In genomic region chr6:135087721-135088451, GRCm38 (mm10) we compare ENCODE assay signal across 8 mouse cellular contexts. TPM values are rescaled to one million over a fixed set of nuclear protein-coding genes. Genes with fewer than 3 reads are reported as not detected.
DNase-seq lines count a peak whose midpoint lies in the region; ATAC-seq lines count a peak whose summit lies in the region.

No protein-coding gene starts in this region.

- ATAC-seq in inflammation-experienced regulatory T-cells, adult 6 months = peak; percentile 72

- intact Hi-C loops in gastrocnemius, postnatal 14 days (cut with DNase I; ENCODE audit: low total_unique reads) = loop anchor here (2.0 to 10.0 kb wide), 2 partner anchors 57 to 297 kb away; no protein-coding TSS in a partner anchor
- intact Hi-C loops in left cerebral cortex, postnatal 14 days (cut with DNase I) = loop anchor here (1.0 to 10.0 kb wide), 3 partner anchors 56 to 284 kb away; no protein-coding TSS in a partner anchor

- DNase-seq in adipocyte (ENCODE audit: low spot score) = peak; percentile 80
- DNase-seq in embryo, embryonic 10 days (ENCODE audit: low spot score) = peak; percentile 84
- peak; percentile 75 for DNase-seq in gastrocnemius, postnatal 14 days
- peak; percentile 86 to 90 for DNase-seq in left cerebral cortex, postnatal 14 days (ENCODE audit: low spot score in 2 of 2)
- DNase-seq in mesoderm, embryonic 11.5 days (ENCODE audit: low read depth, low spot score) = peak; percentile 90
- peak; percentile 53 to 56 for DNase-seq in right cerebral cortex, postnatal 36 days (ENCODE audit: low spot score in 2 of 2)
- peak; percentile 71 to 86 for DNase-seq in urinary bladder, postnatal 4 days (ENCODE audit: low spot score in 2 of 2)

RNA-seq across cellular contexts. Expression of gene Gprc5a, which starts 22.4 kb away (rescaled TPM):
- total RNA-seq in gastrocnemius, postnatal 14 days (2021) = under 1 TPM; 0.41 to 0.66 TPM
- polyA plus RNA-seq in inflammation-experienced regulatory T-cells, adult 6 months (2017; shearing (Covaris generic)) = under 1 TPM; 0.28 to 0.73 (median 0.59) TPM
- under 1 TPM; 0.21 to 0.44 TPM for total RNA-seq in left cerebral cortex, postnatal 14 days (2021)

RNA-seq across cellular contexts. Expression of gene Gprc5d, which starts 30.2 kb away (rescaled TPM):
- not detected for total RNA-seq in gastrocnemius, postnatal 14 days (2021)
- polyA plus RNA-seq in inflammation-experienced regulatory T-cells, adult 6 months (2017; shearing (Covaris generic)) = not detected
- not detected for total RNA-seq in left cerebral cortex, postnatal 14 days (2021)

Comparison
In these comparisons a context has a peak if more than half of its experiments do, and no peak if none do; other contexts are left out.
1. Peak in every context shown above with its lines: DNase-seq and ATAC-seq.